Mouse (Mus musculus): ENCODE measurements around the gene Ubqln5. TPM values are rescaled to one million over a fixed set of nuclear protein-coding genes. Genes with fewer than 3 reads are reported as not detected.

The Ubqln5 gene
- polyA plus RNA-seq, 1 experiment, result not detected

DNA sequence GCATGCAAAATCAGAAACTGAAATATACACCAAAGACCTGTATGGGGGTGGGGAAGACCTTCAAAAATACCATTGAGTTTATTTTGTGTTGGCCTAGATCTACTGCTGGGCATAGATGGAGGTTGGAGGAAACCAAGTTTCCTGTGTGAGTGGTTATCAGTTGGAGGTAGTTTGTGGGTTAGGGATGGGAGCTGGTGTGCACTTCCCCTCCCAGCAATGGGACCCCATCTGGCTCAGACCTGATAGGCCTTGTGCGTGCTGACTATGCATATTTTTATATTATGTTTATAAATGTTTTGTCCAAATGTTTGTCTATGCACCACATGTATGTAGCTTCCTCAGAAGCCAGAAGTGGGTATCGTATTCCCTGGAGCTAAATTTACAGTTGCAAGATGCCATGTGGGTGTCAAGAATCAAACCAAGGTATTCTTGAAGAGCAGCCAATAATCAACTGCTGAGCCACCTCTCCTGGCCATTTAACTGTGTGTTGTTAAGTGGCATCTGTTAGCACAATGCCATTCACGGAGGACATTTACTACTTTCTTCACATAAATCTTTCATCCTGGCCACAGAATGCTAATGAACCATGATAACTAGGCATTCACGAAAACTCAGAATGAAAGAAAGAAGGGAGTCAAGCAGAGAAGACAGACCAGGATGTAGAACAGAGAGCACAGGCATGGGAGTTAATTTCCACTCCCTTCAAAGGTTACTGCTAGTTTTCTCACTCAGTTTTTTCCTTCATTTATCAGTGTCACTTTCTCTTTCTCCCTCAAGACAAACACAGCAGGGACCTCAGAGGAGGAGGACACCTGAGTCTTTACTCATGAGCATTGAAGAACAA lies 25.5 kb downstream of the Ubqln5 start:
- TF ChIP-seq GATA1 (IDR thresholded peaks at IDR 0.05; ENCODE audit: borderline replicate concordance, low read length) (peak; percentile 72; the same call in 1 of the 3 replicates), FLI1 (IDR thresholded peaks at IDR 0.05; ENCODE audit: low read length) (no peak)
- Histone ChIP-seq H3K27me3 (replicated peaks) (no peaks in the 10 kb centered on the region), H3K9me3 (no peaks in the 10 kb centered on the region), H3K4me3 (replicated peaks) (peak overlapping the region; percentile 69), H3K36me3 (replicated peaks; ENCODE audit: low read length) (no peaks in the 10 kb centered on the region), H3K4me1 (peaks cover 34% of the 10 kb centered on the region)

DNA sequence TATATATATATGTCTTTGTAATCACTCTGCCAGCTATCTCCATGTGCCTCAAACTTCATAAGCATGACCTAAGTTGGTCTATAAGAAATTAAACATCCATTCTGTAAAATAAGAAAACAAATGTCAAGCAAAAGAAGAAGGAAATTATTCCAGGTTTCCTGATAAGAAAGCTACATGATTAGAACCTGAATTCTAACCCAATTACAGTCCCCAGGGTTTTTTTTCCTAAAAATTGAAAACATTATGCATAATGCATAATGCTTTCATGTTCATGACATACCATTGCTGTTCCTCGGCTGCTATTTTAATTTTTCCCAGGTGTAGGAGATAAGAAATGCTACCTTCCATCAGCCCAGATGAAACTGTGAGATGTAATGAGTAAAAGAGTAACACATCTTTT lies 44.3 kb downstream of the Ubqln5 start, which contains the start of gene Olfr645:
TSS of gene Olfr645 (minus strand) at position 101 of the 400 bp plus-strand sequence.
- Histone ChIP-seq H3K9me3 (no peaks in the 10 kb centered on the region), H3K36me3 (replicated peaks; ENCODE audit: low read length) (no peaks in the 10 kb centered on the region), H3K4me1 (peaks cover 3% of the 10 kb centered on the region; the same call in 1 of the 2 replicates), H3K27me3 (replicated peaks) (no peaks in the 10 kb centered on the region), H3K4me3 (replicated peaks) (no peak within 1 kb of the TSS)
- TF ChIP-seq FLI1 (IDR thresholded peaks at IDR 0.05; ENCODE audit: low read length), result no peak
- no peak for TF ChIP-seq GATA1 (IDR thresholded peaks at IDR 0.05; ENCODE audit: borderline replicate concordance, low read length)

Other genes starting within 250 kb of the Ubqln5 start
- gene Olfr66, start 243.6 kb downstream of the Ubqln5 start, polyA plus RNA-seq (2012; ENCODE audit: insufficient read depth, low replicate concordance), result not detected in 2 replicates
- gene Olfr64, start 235.3 kb downstream of the Ubqln5 start, polyA plus RNA-seq (2012; ENCODE audit: insufficient read depth, low replicate concordance), result not detected in 2 replicates
- not detected in 2 replicates for gene Olfr65, start 226.3 kb downstream of the Ubqln5 start, polyA plus RNA-seq (2012; ENCODE audit: insufficient read depth, low replicate concordance)
- not detected in 2 replicates for gene Olfr631, start 201.0 kb downstream of the Ubqln5 start, polyA plus RNA-seq (2012; ENCODE audit: insufficient read depth, low replicate concordance)
- not detected in 2 replicates for gene Olfr632, start 195.5 kb downstream of the Ubqln5 start, polyA plus RNA-seq (2012; ENCODE audit: insufficient read depth, low replicate concordance)
- not detected in 2 replicates for gene Olfr633, start 185.4 kb downstream of the Ubqln5 start, polyA plus RNA-seq (2012; ENCODE audit: insufficient read depth, low replicate concordance)
- not detected in 2 replicates for gene Olfr635, start 158.7 kb downstream of the Ubqln5 start, polyA plus RNA-seq (2012; ENCODE audit: insufficient read depth, low replicate concordance)
- gene Olfr638, start 131.1 kb downstream of the Ubqln5 start, polyA plus RNA-seq (2012; ENCODE audit: insufficient read depth, low replicate concordance), result not detected in 2 replicates
- not detected in 2 replicates for gene Olfr639, start 112.5 kb downstream of the Ubqln5 start, polyA plus RNA-seq (2012; ENCODE audit: insufficient read depth, low replicate concordance)
- gene Olfr640, start 104.3 kb downstream of the Ubqln5 start, polyA plus RNA-seq (2012; ENCODE audit: insufficient read depth, low replicate concordance), result not detected in 2 replicates
- not detected in 2 replicates for gene Olfr641, start 94.4 kb downstream of the Ubqln5 start, polyA plus RNA-seq (2012; ENCODE audit: insufficient read depth, low replicate concordance)
- not detected in 2 replicates for gene Olfr642, start 77.2 kb downstream of the Ubqln5 start, polyA plus RNA-seq (2012; ENCODE audit: insufficient read depth, low replicate concordance)
- gene 4930516K23Rik, start 68.4 kb downstream of the Ubqln5 start, polyA plus RNA-seq (2012; ENCODE audit: insufficient read depth, low replicate concordance), result 0.04 TPM in 1 of 2 replicates, not detected in the other
- not detected in 2 replicates for gene Olfr644, start 58.0 kb downstream of the Ubqln5 start, polyA plus RNA-seq (2012; ENCODE audit: insufficient read depth, low replicate concordance)
- gene Olfr645, start 44.4 kb downstream of the Ubqln5 start, polyA plus RNA-seq (2012; ENCODE audit: insufficient read depth, low replicate concordance), result not detected in 2 replicates
- gene Olfr646, start 25.0 kb downstream of the Ubqln5 start, polyA plus RNA-seq (2012; ENCODE audit: insufficient read depth, low replicate concordance), result 0.13 TPM in 1 of 2 replicates, not detected in the other
- gene Olfr643, start 7.6 kb upstream of the Ubqln5 start, polyA plus RNA-seq (2012; ENCODE audit: insufficient read depth, low replicate concordance), result not detected in 2 replicates
- gene Ubqln3, start 13.5 kb upstream of the Ubqln5 start, polyA plus RNA-seq (2012; ENCODE audit: insufficient read depth, low replicate concordance), result not detected in 2 replicates
- gene Ubqlnl, start 20.7 kb upstream of the Ubqln5 start, polyA plus RNA-seq (2012; ENCODE audit: insufficient read depth, low replicate concordance), result 0.06 TPM in 1 of 2 replicates, not detected in the other
- gene Olfm5, start 35.0 kb upstream of the Ubqln5 start, polyA plus RNA-seq (2012; ENCODE audit: insufficient read depth, low replicate concordance), result not detected in 2 replicates
- not detected in 2 replicates for gene Olfr648, start 53.6 kb upstream of the Ubqln5 start, polyA plus RNA-seq (2012; ENCODE audit: insufficient read depth, low replicate concordance)
- not detected in 2 replicates for gene Olfr649, start 66.2 kb upstream of the Ubqln5 start, polyA plus RNA-seq (2012; ENCODE audit: insufficient read depth, low replicate concordance)
- 0.39 and 1.5 TPM in 2 replicates for gene Trim6, start 89.0 kb upstream of the Ubqln5 start, polyA plus RNA-seq (2012; ENCODE audit: insufficient read depth, low replicate concordance)
- 0.30 TPM in 1 of 2 replicates, not detected in the other for gene Trim34a, start 114.6 kb upstream of the Ubqln5 start, polyA plus RNA-seq (2012; ENCODE audit: insufficient read depth, low replicate concordance)
- 0.08 TPM in 1 of 2 replicates, not detected in the other for gene Trim5, start 158.3 kb upstream of the Ubqln5 start, polyA plus RNA-seq (2012; ENCODE audit: insufficient read depth, low replicate concordance)
- not detected in 2 replicates for gene Trim12a, start 185.6 kb upstream of the Ubqln5 start, polyA plus RNA-seq (2012; ENCODE audit: insufficient read depth, low replicate concordance)
- gene Trim34b, start 199.6 kb upstream of the Ubqln5 start, polyA plus RNA-seq (2012; ENCODE audit: insufficient read depth, low replicate concordance), result 0.28 TPM in 1 of 2 replicates, not detected in the other
- 0.27 TPM in 1 of 2 replicates, not detected in the other for gene Trim12c, start 223.5 kb upstream of the Ubqln5 start, polyA plus RNA-seq (2012; ENCODE audit: insufficient read depth, low replicate concordance)
- 0.04 TPM in 1 of 2 replicates, not detected in the other for gene Trim30b, start 240.1 kb upstream of the Ubqln5 start, polyA plus RNA-seq (2012; ENCODE audit: insufficient read depth, low replicate concordance)